Mouse (Mus musculus): ENCODE results near the gene Comp. TPM values are rescaled to one million over a fixed set of nuclear protein-coding genes. Genes with fewer than 3 reads are reported as not detected.

The Comp gene
- polyA plus RNA-seq, 1 experiment from 2014 or later, result 0.42 TPM

- DNase-seq (ENCODE audit: low spot score) (no peak), ATAC-seq (ENCODE audit: low FRiP score, low TSS enrichment) (no peak)
- no peak for TF ChIP-seq CTCF (IDR thresholded peaks at IDR 0.05; ENCODE audit: low read depth)
- TF ChIP-seq EP300 (optimal IDR thresholded peaks at IDR 0.05), result no peak
- H3K4me3 ChIP-seq (ENCODE audit: low read depth, low read length), result no peak overlapping the region
- WGBS, result 79% methylated on average over 12 of the region's 12 CpGs
- no peaks in the 10 kb centered on the region for H3K4me1 ChIP-seq (replicated peaks; ENCODE audit: control insufficient read depth, insufficient read depth)
- no peak overlapping the region for H3K4me2 ChIP-seq (replicated peaks; ENCODE audit: low read depth)
- H3K27me3 ChIP-seq (ENCODE audit: control insufficient read depth, insufficient read depth, low read length), result peaks cover 11% of the 10 kb centered on the region
- no peak overlapping the region for H3K27ac ChIP-seq (replicated peaks)
- no peak overlapping the region for H3K9ac ChIP-seq (ENCODE audit: low read length)
- no peaks in the 10 kb centered on the region for H3K36me3 ChIP-seq (ENCODE audit: control insufficient read depth, insufficient read depth, low read length)
- H3K9me3 ChIP-seq (ENCODE audit: control insufficient read depth, low read length), result no peaks in the 10 kb centered on the region
Observed at GRCm38 (mm10) chr8:70380069-70380468, 6.7 kb downstream of the Comp start.

DNA sequence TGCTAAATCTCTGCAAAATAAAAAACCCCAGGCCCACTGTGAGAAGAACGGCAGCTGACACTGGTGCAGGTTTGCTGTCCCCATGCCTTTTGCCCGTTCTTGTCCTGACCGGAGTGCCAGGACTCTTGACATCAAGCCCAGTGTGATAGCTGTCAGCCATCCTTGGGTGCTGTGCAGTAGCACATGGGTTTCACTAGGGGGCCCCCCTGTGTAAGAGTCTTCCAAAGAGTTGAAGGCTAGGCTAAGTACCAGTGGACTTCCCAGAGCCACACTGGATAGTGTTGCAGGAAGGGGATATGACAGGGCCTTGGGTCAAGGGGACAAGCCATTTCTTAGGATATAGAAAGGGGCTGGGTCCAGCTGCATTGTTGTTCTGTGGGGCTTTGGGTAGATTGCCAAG is 9.9 kb downstream of the Comp start:
- 46% methylated on average over 3 of the region's 3 CpGs for WGBS
- DNase-seq (ENCODE audit: low spot score) (peak; percentile 75), ATAC-seq (ENCODE audit: low FRiP score, low TSS enrichment) (peak; percentile 64)
- H3K9me3 ChIP-seq (ENCODE audit: control insufficient read depth, low read length), result no peaks in the 10 kb centered on the region
- no peak overlapping the region for H3K27ac ChIP-seq (replicated peaks)
- peaks cover 10% of the 10 kb centered on the region for H3K36me3 ChIP-seq (ENCODE audit: control insufficient read depth, insufficient read depth, low read length)
- H3K27me3 ChIP-seq (ENCODE audit: control insufficient read depth, insufficient read depth, low read length), result no peaks in the 10 kb centered on the region
- no peak overlapping the region for H3K4me2 ChIP-seq (replicated peaks; ENCODE audit: low read depth)
- H3K9ac ChIP-seq (ENCODE audit: low read length), result no peak overlapping the region
- H3K4me3 ChIP-seq (ENCODE audit: low read depth, low read length), result no peak overlapping the region
- no peaks in the 10 kb centered on the region for H3K4me1 ChIP-seq (replicated peaks; ENCODE audit: control insufficient read depth, insufficient read depth)
- TF ChIP-seq CTCF (IDR thresholded peaks at IDR 0.05; ENCODE audit: low read depth), result peak; percentile 93
- TF ChIP-seq EP300 (optimal IDR thresholded peaks at IDR 0.05), result no peak

DNA sequence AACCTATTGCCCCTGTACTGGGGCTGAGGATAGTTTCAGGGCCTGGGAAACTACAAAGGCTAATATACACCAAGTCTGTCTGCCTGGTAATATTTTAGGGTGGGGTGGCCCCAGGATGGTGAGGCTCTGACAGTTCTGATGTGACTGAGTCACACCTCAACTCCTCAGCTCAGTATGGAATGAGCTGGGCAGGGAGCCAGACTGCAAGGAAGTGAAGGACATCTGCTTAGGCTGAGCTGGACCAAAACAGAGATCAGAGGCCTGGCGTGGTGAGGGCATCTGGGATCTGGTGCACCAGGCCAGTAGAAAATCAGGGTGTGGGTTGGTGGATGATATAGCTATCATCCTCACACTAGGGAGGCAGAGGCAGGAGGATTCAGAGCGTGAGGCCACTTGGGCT is 16.3 kb downstream of the Comp start:
- 81% methylated on average over 2 of the region's 2 CpGs for WGBS
- Histone ChIP-seq H3K4me3 (ENCODE audit: low read depth, low read length) (no peak overlapping the region), H3K9me3 (ENCODE audit: control insufficient read depth, low read length) (no peaks in the 10 kb centered on the region), H3K27ac (replicated peaks) (no peak overlapping the region), H3K9ac (ENCODE audit: low read length) (no peak overlapping the region), H3K36me3 (ENCODE audit: control insufficient read depth, insufficient read depth, low read length) (peaks cover 14% of the 10 kb centered on the region), H3K27me3 (ENCODE audit: control insufficient read depth, insufficient read depth, low read length) (no peaks in the 10 kb centered on the region), H3K4me2 (replicated peaks; ENCODE audit: low read depth) (no peak overlapping the region), H3K4me1 (replicated peaks; ENCODE audit: control insufficient read depth, insufficient read depth) (no peaks in the 10 kb centered on the region)
- no peak for TF ChIP-seq EP300 (optimal IDR thresholded peaks at IDR 0.05)
- no peak for TF ChIP-seq CTCF (IDR thresholded peaks at IDR 0.05; ENCODE audit: low read depth)
- ATAC-seq (ENCODE audit: low FRiP score, low TSS enrichment), result no peak
- DNase-seq (ENCODE audit: low spot score), result no peak

DNA sequence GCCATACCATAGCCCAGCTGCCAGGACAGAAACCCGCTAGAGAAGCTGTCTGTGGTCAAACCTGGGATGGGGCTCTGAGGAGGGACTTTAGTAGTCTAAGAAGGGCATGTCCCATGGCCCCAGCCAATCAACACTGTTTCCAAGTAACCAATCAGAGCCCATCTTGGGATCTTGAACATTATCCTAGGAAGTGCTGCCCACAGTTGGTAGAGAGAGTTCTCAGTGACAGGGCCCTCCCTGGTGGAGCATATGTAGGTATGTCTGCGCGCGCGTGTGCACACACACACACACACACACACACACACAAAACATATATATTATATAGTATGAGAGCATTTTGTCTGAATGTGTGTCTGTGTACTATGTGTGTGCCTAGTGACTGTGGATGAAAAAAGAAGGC is 19.7 kb downstream of the Comp start:
- Histone ChIP-seq H3K9ac (ENCODE audit: low read length) (no peak overlapping the region), H3K27me3 (ENCODE audit: control insufficient read depth, insufficient read depth, low read length) (no peaks in the 10 kb centered on the region), H3K4me3 (ENCODE audit: low read depth, low read length) (no peak overlapping the region), H3K9me3 (ENCODE audit: control insufficient read depth, low read length) (no peaks in the 10 kb centered on the region), H3K4me2 (replicated peaks; ENCODE audit: low read depth) (no peak overlapping the region), H3K36me3 (ENCODE audit: control insufficient read depth, insufficient read depth, low read length) (0 out of 2 replicates have a peak, but pooled peaks cover 5% of the 10 kb centered on the region), H3K27ac (replicated peaks) (no peak overlapping the region), H3K4me1 (replicated peaks; ENCODE audit: control insufficient read depth, insufficient read depth) (no peaks in the 10 kb centered on the region)
- 80% methylated on average over 5 of the region's 5 CpGs for WGBS
- no peak for TF ChIP-seq CTCF (IDR thresholded peaks at IDR 0.05; ENCODE audit: low read depth)
- no peak for TF ChIP-seq EP300 (optimal IDR thresholded peaks at IDR 0.05)
- DNase-seq (ENCODE audit: low spot score) (no peak), ATAC-seq (ENCODE audit: low FRiP score, low TSS enrichment) (no peak)

GRCm38 (mm10) chr8:70394269-70394998 is 21.1 kb downstream of the Comp start:
- no peak overlapping the region for H3K4me3 ChIP-seq (ENCODE audit: low read depth, low read length)
- no peak for TF ChIP-seq CTCF (IDR thresholded peaks at IDR 0.05; ENCODE audit: low read depth)
- no peak for TF ChIP-seq EP300 (optimal IDR thresholded peaks at IDR 0.05)
- H3K36me3 ChIP-seq (ENCODE audit: control insufficient read depth, insufficient read depth, low read length), result 0 out of 2 replicates have a peak, but pooled peaks cover 9% of the 10 kb centered on the region
- 79% methylated on average over 8 of the region's 8 CpGs for WGBS
- no peak overlapping the region for H3K9ac ChIP-seq (ENCODE audit: low read length)
- ATAC-seq (ENCODE audit: low FRiP score, low TSS enrichment) (no peak), DNase-seq (ENCODE audit: low spot score) (no peak)
- H3K27me3 ChIP-seq (ENCODE audit: control insufficient read depth, insufficient read depth, low read length), result no peaks in the 10 kb centered on the region
- 0 out of 2 replicates have a peak overlapping the region, but pooled peaks have one; percentile 8 for H3K27ac ChIP-seq (replicated peaks)
- H3K4me2 ChIP-seq (replicated peaks; ENCODE audit: low read depth), result no peak overlapping the region
- H3K9me3 ChIP-seq (ENCODE audit: control insufficient read depth, low read length), result no peaks in the 10 kb centered on the region
- H3K4me1 ChIP-seq (replicated peaks; ENCODE audit: control insufficient read depth, insufficient read depth), result no peaks in the 10 kb centered on the region

DNA sequence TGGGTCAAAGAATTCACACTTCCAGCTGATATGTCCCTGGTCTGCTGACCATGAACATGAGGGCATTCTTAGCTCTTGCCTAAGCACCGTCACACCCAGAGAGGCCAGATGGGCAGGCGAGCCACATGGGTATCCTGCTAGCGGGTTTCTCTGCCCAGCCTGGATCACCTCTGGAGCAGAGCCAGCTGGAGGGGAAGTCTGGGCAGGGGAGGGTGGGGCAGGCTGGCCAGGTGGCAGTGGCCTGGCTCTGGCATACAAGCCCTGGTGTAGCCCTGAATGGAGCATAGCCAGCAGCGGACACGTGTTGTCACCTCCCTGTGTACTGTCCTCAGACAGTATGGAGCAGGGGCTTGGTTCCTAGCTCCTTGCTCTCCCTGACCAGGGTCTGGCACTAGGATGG is 22.3 kb downstream of the Comp start:
- Histone ChIP-seq H3K9me3 (ENCODE audit: control insufficient read depth, low read length) (no peaks in the 10 kb centered on the region), H3K4me3 (ENCODE audit: low read depth, low read length) (no peak overlapping the region), H3K27ac (replicated peaks) (no peak overlapping the region), H3K27me3 (ENCODE audit: control insufficient read depth, insufficient read depth, low read length) (no peaks in the 10 kb centered on the region), H3K4me2 (replicated peaks; ENCODE audit: low read depth) (no peak overlapping the region), H3K4me1 (replicated peaks; ENCODE audit: control insufficient read depth, insufficient read depth) (no peaks in the 10 kb centered on the region), H3K36me3 (ENCODE audit: control insufficient read depth, insufficient read depth, low read length) (0 out of 2 replicates have a peak, but pooled peaks cover 11% of the 10 kb centered on the region), H3K9ac (ENCODE audit: low read length) (no peak overlapping the region)
- ATAC-seq (ENCODE audit: low FRiP score, low TSS enrichment) (peak; percentile 22; the same call in 1 of the 2 replicates), DNase-seq (ENCODE audit: low spot score) (peak; percentile 52)
- WGBS, result 55% methylated on average over 5 of the region's 5 CpGs
- no peak for TF ChIP-seq EP300 (optimal IDR thresholded peaks at IDR 0.05)
- no peak for TF ChIP-seq CTCF (IDR thresholded peaks at IDR 0.05; ENCODE audit: low read depth)
